Mouse (Mus musculus): ENCODE data around the gene Dbil5.
"Not testable (repeated sequence)": the region's sequence is repeated elsewhere in the genome, so short reads cannot be mapped to it uniquely, and the experiment has no call there.

The Dbil5 gene

DNA sequence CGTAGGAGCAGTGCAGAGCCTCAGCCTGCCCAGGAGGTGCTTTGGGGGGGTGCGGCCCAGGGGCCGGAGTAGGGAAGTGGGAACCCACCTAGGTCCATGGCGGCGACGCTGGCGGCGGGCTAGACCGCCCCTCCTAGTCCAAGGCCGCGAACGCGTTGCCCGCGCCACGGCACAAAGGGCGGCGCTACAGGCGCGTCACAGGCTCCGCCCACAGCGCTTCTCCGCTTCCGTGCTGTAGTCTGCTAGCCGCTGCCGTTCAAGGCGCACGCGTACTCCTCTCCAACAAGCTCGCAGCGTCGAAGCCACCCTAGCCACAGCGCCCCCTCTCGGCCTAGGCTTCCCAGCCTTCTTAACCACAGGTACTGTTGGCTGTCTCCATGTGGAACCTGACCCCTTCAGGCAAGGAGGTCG, at the start of gene Dbil5, which contains the start of gene Gemin4:
TSS of gene Dbil5 (plus strand) at position 219 of the 411 bp plus-strand sequence.
TSS of gene Gemin4 (minus strand) at position 275 of the 411 bp plus-strand sequence.
- DNase-seq (ENCODE audit: low read depth, low spot score), result peak; percentile 99

DNA sequence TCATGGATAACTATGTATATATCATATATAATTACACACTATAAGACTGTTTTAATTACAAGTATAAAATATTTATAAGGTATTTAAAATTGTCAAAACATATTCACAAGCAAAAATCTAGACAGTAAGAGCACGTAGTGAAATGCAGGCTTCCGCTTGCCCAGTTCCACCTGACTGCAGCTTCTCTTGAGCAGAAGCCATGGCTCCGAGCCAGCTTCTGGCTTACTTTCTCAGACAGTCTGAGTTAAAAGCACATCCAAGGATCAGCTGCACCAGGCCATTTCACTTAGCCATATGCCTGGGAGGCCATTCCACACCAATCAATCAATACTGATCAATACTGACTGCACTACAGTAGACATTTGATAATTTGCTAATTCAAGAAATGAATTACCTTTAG, 48.4 kb upstream of the Dbil5 start:
- DNase-seq (ENCODE audit: low read depth, low spot score), result no peak

DNA sequence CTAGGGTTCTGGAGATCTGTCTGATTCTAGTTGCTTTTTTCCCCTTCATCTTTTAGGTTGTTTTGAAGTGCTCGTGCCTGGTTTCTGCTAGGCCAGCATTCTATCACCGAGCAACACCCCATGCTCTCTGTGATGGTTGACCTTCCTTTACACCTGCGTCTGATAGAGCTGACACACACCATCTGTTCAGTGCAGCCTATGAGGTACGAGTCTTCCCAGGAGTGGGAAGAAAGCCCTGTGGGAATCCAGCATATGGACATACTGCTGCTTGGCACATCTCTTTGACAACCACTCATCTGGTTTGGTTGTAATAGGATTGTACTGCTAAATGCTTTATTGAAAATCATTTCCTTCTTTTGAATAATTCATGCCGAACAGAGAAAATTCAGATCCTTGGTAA, 47.2 kb upstream of the Dbil5 start:
- no peak for DNase-seq (ENCODE audit: low read depth, low spot score)

DNA sequence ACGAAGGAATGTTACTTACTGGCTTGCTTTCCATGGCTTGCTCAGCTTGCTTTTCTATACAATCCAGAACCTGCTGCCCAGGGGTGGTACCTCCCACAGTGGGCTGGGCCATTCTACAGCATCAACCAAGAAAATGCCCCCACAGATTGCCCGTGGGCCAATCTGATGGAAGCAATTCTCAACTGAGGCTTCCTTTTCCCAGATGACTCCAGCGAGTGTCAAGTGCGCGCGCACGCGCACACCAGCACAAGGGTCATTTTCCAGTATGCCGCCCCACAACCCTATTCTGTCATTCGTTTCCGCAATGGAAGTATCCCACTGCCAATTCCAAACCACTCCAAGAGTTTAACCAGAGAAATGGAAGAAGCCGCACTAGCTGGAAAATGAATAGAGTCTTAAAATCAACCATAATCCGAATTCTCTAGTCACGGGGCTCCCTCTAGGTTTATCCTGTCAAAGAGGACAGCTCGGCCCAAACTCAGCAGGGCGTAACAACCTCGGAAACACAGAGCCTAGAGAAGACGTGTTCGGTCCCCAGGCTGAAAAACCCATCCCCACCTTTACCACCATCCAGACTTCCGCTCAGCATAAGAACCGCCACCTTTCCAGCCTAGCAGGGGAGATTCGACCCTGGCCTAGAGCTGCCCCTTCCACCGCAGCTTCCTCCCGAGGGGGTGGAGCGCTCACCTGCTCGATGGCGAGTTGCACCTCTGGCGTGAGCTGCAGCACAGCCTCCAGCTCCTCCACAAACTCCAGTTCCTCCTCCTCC, 38.5 kb upstream of the Dbil5 start:
- peak; percentile 32 for DNase-seq (ENCODE audit: low read depth, low spot score)

DNA sequence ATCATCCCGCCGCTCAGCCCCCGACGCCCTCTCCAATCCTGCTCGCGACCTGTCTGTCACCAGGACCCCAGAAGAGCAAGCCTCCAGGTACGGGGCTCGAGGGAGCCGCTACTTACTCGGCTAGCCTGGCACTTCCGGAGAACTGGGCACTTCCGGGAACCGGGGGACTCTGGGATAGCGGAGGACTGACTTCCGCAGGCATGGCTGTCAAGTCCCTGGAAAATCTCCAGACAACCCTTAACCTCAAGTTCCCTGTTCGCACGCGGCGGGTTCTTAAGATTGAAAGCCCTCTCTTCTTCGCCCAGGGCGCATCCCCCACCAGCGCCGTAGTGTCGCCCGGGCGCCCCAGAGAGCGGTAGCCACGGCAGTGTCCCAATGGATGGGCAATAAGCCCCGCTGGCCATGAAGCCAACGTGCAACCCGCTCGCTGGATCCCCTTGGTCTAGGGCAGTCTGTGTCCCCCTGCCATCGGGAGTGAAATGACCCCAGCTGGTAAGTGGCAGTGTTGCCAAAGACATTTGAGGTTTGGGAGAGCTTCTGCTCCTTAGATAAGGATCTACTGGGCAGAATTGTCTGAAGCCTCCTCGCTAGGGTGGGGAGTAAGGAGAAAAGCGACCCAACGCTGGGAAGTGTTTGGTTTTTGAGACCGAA, 37.8 kb upstream of the Dbil5 start, which contains the start of the genes Vps53 and Fam57a:
TSS of gene Vps53 (minus strand) at position 153 of the 651 bp plus-strand sequence.
TSS of gene Fam57a (plus strand) at position 177 of the 651 bp plus-strand sequence.
- peak; percentile 76 for DNase-seq (ENCODE audit: low read depth, low spot score)

DNA sequence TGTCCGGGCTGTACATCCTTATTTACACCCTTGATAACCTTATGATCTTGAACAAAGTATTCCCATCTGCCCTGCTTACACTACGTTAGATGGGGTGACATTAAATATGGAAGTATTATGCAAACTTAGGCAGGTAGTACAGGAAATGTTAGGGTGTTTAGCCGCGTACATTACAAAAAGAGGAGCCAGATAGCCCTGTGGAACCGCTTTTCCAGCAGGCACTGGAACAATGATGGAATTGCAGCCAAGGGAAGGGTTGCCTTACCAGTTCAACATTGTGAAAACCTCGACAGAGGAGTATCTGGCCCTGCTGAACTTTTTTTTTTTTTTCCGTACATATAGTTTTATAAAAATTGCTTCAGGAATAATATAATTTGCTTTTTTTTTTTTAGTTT, 37.3 kb upstream of the Dbil5 start:
- no peak for DNase-seq (ENCODE audit: low read depth, low spot score)

DNA sequence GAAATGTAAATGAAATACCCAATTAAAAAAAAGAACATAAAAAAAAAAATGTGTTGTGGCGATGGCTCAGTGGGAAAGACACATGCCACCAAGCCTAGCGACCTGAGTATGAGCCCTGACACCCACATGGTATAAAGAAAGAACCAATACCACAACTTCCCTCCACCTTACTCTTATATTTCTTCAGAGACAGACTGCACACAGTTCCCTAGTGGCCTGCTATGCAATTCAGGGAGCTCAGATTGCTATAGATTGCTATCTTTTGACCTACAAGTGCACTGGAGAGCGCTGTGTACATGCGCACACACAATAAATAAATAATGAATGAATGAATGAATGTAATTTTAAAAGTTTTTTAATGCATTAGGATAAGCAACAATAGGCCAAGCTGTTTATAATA, 33.7 kb upstream of the Dbil5 start:
- no peak for DNase-seq (ENCODE audit: low read depth, low spot score)

DNA sequence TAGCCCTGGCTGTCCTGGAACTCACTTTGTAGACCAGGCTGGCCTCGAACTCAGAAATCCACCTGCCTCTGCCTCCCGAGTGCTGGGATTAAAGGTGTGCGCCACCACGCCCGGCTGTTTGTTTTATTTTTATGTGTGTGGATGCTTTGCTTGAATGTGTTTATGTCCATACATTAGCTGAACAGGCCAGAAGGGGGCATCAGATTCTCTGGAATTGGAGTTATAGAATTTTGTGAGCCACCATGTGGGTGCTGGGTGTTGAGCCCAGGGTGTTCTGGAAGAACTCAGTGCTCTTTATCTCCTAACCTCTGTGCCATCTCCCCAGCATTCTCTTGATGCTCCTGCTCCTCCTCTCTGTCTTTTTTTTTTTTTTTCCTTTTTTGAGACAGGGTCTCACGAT, 30.5 kb upstream of the Dbil5 start:
- DNase-seq (ENCODE audit: low read depth, low spot score), result no peak

DNA sequence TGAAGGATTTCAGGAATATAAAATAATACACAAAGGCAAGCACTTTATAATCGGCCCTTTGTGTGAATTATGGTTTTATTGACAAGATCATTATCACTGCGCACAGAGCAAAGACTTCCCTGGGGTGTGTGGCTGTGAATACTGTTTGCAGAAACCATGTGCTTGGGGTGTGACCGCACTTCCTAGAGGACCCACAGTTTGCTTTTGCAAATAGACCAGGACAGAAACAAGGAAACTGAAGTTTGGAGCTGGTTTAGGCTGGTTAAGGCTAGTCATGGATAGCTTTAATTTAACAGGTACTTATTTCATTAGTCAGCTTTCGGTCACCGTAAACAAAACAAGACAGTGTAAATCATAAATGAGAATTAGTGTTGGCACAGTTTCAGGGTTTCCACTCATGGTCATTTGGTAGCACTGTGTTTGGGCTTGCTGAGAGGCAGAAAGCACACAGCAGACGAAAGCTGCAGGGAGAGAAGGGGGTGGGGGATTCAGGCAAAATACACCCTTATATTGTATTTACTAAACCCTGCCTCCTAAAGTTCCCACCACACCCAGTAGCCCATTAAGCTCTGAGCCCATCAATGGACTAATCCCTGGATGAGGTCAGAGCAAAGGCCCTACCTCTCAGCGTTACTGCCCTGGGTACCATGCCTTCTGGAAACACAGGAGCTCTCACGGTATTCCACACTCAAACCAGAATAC, 21.0 kb upstream of the Dbil5 start:
- DNase-seq (ENCODE audit: low read depth, low spot score), result no peak

DNA sequence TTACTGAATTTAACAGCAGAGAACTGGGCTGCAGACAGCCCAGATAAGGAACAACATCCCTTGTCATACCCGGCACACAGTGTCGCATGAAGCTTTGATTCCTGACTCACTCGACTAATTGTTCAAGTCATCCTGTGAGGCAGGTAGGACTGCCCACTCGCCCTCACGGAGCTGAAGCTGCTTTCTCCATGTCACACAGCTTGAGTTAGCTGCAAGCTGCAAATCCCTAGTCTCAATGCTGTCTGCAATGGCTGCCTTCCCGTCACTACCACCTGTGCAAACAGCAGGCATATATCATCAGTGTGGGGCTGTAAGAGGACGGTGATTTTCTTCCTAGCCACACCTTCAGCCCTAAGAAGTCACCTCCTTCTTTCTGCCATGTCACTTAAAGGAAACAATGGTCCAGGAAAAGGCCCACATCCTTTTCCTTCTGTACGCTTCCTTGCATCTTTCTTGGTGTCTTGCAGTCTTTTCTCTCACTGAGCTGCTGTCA, 20.4 kb upstream of the Dbil5 start:
- no peak for DNase-seq (ENCODE audit: low read depth, low spot score)

DNA sequence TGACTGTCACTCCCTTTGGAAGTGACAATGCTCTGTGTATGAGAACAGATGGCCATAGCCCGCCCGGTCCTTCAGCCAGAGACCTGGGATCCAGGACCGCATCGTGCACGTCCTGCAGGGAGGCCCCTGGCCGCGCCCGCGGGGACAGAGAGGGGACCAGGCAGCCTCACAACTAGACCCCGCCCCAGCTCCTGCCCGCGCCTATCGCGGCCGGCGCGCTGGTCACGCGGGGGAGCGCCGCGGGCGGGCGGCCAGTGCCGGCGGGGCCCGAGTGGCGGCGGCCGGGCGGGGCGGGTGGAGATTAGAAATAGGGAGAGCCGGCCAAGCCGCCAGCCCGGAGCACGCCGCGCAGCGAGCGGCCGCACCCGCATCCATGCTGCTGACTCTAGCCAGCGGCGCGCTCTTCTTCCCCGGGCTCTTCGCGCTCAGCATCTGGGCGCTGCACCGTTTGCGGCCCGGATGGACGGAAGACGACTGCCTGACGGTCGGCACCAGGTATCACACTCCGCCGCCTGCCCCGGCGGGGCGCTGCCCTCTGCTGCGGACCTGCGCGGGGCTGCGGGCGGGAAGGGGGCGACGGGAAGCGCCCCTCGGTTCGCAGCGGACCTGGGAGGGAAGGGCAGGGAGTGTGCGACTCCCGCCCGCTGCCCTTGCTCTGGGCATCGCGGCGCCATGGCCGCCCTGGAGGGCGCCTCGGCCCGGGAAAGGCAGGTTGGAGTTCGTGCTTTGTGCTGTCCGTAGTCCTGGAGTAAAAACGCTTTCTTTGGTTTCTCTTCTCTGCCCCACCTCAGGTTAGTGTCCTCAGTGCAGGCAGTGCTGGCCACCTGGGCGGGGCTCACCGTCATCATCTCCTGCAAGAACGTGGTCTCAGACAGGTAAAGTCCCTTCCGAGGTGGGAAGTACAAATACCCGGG, 15.4 kb upstream of the Dbil5 start:
- peak; percentile 62 for DNase-seq (ENCODE audit: low read depth, low spot score)

DNA sequence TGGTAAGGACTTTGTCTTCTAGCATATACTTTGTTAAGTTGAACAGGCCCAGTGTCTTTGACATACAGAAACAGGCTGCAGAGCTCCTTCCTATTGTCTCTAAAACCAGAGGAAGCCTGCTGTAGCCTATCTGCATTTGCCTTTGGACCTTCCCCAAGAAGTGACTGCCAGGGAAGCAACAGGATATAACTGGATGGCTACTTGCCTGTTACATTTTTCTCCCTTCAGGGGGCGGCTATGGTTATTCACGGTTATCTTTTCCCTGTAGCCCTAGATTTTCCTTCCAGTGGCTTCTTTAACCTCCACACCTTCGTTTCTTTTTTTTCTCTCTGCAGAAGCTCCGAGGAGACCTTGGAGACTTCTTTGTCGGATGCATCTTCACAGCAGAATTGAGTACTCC, 10.6 kb upstream of the Dbil5 start:
- DNase-seq (ENCODE audit: low read depth, low spot score), result no peak

DNA sequence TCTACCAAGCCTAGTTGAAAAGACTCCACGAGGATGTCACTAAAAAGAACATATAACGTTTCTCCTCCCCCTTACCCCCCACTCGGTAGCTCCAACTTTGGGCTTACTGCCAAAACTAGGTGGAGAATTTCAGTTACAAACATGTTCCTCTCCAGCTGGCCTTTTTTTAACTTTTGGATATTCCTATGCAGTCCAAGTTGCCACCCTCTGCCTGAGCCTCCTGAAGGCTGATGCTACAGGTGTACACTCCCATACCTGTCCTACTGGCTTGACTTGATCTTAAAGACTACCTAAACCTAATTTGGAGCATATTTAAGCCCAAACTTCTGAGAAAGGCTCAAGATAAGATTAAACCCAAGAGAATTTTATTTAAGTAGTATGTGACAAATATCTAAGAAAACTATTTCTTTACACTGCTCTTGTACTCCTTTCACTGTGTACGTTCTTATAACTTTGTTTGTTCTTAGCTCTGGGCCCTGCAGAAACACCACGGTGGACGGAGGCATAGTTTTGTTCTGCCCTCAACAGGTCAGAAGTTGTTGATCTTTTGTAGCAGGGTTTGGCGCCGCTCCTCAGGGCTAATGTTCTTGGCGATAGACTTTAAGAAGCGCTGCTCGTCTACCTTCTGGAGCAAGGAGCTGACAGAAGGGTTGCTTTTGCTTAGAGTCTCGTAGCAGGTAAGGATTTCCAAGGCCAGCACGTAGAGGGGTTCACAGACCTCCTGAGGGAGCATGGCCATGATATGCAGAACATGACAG, 7.0 kb upstream of the Dbil5 start:
- DNase-seq (ENCODE audit: low read depth, low spot score), result no peak

DNA sequence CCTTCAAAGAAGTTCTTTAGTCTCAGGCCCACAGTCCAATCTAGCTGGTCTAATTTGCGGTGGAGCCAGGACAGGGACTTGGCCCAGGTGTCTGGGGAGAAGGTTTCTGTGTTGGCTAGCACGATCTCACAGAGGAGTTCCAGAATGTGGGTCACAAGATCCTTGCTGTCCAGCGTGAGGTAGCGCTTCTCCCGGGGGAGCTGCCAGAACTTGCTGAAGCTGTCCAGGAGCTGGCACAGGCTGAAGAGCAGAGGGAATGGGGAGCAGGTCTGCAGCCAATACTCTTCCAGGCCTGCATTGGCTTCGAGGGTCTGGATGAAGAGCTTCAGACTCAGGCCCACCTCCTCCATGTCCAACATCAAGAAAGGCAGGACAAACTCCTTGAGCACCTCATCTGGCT, 5.8 kb upstream of the Dbil5 start:
- DNase-seq (ENCODE audit: low read depth, low spot score), result not testable (repeated sequence)

DNA sequence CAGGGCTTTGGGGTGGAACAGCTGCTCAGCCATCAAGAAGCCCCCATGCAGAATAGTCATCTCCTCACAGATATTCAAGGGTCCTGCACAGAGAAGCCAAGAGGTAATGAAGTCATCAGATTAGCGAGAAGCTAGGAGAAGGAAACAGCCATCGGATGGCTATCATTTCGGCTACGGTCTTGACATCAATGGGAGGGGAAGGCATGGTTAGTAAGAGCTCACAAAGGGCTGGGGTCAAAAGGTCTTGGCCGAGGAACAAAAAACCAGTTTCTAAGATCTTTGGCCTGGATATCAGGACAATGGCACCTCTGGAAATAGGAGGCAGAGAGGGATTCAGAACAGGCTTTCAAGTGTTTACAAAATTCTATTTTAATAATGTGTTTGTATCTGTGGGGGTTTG, 3.6 kb upstream of the Dbil5 start:
- DNase-seq (ENCODE audit: low read depth, low spot score), result no peak

DNA sequence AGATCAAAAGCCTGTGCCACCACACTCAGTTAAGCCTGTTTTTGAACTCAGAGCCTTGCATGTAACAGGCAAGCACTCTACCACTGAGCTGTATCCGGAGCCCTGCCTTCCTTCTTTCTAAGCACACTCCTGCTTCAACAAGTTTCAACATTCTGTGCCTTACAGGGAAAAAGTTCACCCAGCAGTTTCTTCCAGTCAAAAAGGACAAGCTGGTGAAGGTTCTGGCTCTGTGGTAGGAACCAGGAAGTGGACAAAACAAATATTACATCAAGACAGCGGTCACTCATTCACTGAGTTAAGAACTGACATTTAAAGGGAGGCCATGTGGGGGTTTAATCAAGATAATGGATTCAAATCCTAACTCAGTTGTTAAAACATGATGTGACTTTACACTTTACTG, 2.4 kb upstream of the Dbil5 start:
- DNase-seq (ENCODE audit: low read depth, low spot score), result no peak

DNA sequence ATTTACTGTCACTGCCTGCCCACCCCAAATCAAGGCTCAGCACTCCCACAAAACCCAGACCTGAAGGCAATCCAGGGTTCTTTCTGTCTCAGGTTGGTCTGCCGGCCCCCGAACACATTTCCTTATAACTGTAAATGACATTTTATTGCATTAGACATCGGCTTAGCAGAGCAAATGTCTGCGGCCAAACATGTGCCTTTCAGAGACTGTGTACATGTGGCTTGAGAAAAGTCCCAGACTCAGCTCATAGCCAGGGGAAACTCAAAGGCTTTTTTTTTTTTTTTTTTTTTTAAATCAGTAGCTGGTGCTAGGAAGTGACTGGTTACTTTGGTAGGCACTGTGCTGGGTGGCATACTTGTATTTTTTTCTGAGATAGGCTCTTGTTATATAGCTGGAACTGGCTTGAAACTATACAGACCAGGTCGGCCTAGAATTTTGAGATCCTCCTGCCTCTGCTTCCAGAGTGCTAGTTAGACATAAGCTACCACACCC, 1.3 kb upstream of the Dbil5 start:
- DNase-seq (ENCODE audit: low read depth, low spot score), result no peak

DNA sequence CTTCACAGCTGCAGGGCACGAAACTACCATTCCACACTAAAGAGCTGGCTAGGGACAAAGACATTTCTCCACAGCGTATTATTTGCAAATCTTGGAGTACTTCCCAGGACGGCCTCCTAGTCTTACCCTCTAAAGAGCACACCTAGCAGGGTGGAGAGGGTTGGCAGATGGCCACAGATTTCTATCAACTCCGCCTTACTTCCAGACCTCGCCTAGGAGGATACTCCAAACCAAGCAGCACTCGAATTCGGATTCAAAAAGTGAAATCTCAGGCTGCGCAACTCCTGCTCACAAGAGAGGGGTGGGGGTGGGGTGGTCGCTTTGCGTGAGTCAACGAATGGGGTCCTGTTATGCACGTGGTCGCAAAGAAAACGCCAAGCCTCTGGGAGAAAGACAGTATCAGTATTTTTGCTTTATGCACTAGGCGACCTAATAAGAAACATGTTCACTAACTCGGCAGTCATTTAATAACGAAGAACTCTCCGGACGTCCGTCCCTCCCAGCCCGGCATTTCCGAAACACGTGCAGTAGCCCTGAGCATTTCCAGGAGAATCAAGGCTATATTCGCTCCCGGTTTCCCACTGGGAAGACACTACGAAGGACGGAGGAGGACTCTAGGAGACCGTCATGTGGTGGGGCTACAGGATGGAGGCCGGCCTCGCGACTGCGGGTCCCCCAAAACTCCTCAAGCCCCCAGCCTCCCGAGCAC, 573 bp upstream of the Dbil5 start:
- DNase-seq (ENCODE audit: low read depth, low spot score), result peak; percentile 54

DNA sequence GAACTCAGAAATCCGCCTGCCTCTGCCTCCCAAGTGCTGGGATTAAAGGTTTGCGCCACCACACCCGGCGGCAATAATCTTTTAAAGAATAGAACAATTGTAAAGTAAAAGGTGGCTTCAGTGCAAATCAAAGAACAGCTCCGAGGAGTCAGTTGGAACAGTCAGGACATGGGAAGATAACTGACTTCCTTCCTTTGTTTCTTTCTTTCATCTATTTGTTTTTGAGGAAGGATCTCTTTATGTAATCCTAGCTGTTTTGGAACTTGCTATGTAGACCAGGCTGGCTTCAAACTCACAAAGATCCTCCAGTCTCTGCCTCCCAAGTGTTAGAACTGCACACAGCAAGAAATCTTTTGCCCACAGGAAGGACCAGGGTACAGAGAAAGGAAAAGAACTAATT, 7.2 kb downstream of the Dbil5 start:
- no peak for DNase-seq (ENCODE audit: low read depth, low spot score)

DNA sequence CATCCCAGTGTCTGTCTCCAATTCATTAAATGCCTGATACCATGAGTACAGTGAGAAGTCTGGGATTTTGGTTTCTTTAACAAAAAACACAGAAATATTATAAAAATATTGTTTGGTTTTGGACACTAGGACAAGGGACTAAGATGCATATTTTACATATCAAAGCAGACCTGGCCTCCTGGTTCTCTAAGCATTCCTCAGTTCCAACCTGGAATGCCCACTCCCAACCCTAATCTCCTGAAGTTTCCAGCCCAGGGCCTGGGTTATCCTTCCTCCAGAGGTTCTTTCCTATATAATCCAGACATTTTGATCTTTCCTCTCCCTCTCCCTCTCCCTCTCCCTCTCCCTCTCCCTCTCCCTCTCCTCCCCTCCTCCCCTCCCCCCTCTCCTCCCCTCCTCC, 7.6 kb downstream of the Dbil5 start:
- DNase-seq (ENCODE audit: low read depth, low spot score), result no peak

Data from forelimb bud, embryonic 11.5 days (tissue).